Mouse (Mus musculus): ENCODE measurements around the gene Fbxo44. TPM values are rescaled to one million over a fixed set of nuclear protein-coding genes. Genes with fewer than 3 reads are reported as not detected.
A peak's percentile ranks its signal among the peaks of the same experiment; 100 is the strongest.

Gene Fbxo44
- polyA plus RNA-seq, 1 experiment from 2014 or later: 76.3 TPM

DNA sequence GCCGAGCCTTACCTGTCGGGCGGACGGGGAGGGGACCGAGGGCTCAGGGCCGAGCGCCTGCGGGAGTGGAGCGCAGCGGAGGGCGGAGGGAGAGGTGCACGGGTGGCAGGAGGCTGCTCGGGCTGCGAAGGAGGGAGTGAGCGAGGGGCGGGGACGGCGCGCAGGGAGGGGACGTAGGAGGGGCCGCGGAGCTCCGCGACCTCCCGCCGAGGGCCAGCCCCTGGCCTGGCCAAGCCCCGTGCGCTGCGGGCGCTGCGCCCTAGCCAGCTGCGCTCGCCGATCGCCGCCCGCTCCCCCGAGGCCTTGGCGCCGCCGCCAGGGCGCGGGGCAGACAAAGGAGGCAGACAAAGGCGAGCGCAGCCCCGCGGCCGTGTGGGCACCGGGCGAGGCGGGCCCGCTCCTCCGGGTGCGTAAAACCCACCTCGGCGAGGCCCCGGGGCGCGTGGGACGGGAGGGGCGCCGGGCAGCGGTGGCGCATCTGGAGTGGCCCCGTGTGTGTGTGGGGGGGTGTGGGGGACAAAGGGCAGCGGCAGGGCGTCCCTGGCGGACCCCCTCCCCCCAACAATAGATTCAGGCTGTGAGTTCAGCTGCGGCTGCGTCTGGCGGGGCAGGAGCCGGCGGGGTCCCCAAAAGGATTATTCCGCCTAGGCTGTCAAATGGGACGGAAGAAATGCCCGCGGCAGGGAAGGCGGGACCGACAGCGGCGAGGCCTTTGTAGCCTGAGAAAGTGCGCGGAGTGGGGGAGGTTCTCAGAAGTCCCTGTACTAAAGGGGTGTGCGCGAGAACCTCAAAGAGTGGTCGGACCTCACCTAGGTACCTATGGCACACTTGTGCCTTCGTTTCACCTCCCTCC lies 29.5 kb downstream of the Fbxo44 start, which contains the start of gene Draxin:
Gene Draxin (minus strand): TSS at position 138 of the 853 bp plus-strand sequence.
- Histone ChIP-seq H3K4me1 (ENCODE audit: control insufficient read depth, insufficient read depth, low read length) (peaks cover 31% of the 10 kb centered on the region), H3K4me3 (ENCODE audit: low read depth, low read length) (peak within 1 kb of the TSS; percentile 74), H3K36me3 (ENCODE audit: control insufficient read depth, insufficient read depth, low read length) (no peaks in the 10 kb centered on the region), H3K9me3 (replicated peaks; ENCODE audit: control insufficient read depth, low read length) (no peaks in the 10 kb centered on the region), H3K4me2 (ENCODE audit: low read length) (peak within 1 kb of the TSS; percentile 86), H3K27ac (ENCODE audit: low read depth, low read length) (peak within 1 kb of the TSS; percentile 98), H3K9ac (ENCODE audit: low read length) (peak within 1 kb of the TSS; percentile 99), H3K27me3 (replicated peaks; ENCODE audit: control insufficient read depth, insufficient read depth, low read length) (no peaks in the 10 kb centered on the region)
- peak; percentile 85 for DNase-seq (ENCODE audit: low spot score)
- under 1% methylated on average over 51 of the region's 87 CpGs for WGBS
- peak; percentile 85 for ATAC-seq

DNA sequence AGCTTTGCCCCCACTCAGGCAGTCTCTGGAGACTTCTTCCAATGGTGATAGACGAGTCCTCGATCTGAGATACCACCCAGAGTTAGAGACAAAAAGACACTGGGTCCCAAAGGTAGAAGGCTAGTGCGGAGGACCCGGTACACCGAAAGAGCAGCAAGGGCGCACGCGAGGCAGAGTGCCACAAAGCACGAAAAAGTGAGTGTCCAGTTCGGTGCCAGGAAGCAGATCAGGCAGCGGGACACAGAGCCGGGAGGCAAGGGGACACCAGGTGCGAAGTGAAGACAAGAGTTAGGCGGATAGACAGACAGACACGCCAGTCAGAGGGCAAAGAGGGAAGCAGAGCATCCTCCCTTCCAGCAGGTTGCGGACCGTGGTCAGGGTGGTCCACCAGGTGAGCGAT lies 30.1 kb downstream of the Fbxo44 start, which contains the start of gene Mad2l2:
Gene Mad2l2 (plus strand): TSS at position 252 of the 400 bp plus-strand sequence.
- H3K4me2 ChIP-seq (ENCODE audit: low read length): peak within 1 kb of the TSS; percentile 86
- no peaks in the 10 kb centered on the region for H3K36me3 ChIP-seq (ENCODE audit: control insufficient read depth, insufficient read depth, low read length)
- H3K27me3 ChIP-seq (replicated peaks; ENCODE audit: control insufficient read depth, insufficient read depth, low read length): no peaks in the 10 kb centered on the region
- peak within 1 kb of the TSS; percentile 74 for H3K4me3 ChIP-seq (ENCODE audit: low read depth, low read length)
- ATAC-seq: 0 out of 2 replicates have a peak, but pooled peaks have one; percentile 4
- DNase-seq (ENCODE audit: low spot score): no peak
- H3K4me1 ChIP-seq (ENCODE audit: control insufficient read depth, insufficient read depth, low read length): peaks cover 31% of the 10 kb centered on the region
- peak within 1 kb of the TSS; percentile 99 for H3K9ac ChIP-seq (ENCODE audit: low read length)
- WGBS: 1% methylated on average over 18 of the region's 18 CpGs
- peak within 1 kb of the TSS; percentile 98 for H3K27ac ChIP-seq (ENCODE audit: low read depth, low read length)
- H3K9me3 ChIP-seq (replicated peaks; ENCODE audit: control insufficient read depth, low read length): no peaks in the 10 kb centered on the region

DNA sequence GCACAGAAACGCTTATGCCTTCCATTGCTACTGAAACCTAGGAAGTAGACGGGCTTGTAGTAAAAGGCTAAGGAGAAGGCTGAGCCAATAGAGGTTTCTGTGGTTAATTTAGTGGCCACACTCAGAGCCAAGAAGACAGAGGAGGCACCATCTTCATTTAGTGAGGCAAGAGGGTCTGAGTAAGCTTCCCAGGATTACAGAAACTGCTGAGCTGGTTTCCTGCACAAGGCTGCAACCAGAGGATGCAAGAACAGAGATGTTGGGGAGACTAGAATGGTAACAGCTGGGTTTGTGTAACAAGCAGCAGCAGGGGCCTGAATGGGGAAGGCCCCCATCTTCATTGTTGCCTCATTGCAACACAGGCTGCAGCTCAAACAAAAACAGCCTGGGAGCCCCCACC lies 31.6 kb downstream of the Fbxo44 start:
- H3K9me3 ChIP-seq (replicated peaks; ENCODE audit: control insufficient read depth, low read length): no peaks in the 10 kb centered on the region
- WGBS: 77% methylated on average over 2 of the region's 2 CpGs
- ATAC-seq (no peak), DNase-seq (ENCODE audit: low spot score) (no peak)
- H3K4me2 ChIP-seq (ENCODE audit: low read length): peak overlapping the region; percentile 86
- peak overlapping the region; percentile 98 for H3K27ac ChIP-seq (ENCODE audit: low read depth, low read length)
- peak overlapping the region; percentile 74 for H3K4me3 ChIP-seq (ENCODE audit: low read depth, low read length)
- H3K36me3 ChIP-seq (ENCODE audit: control insufficient read depth, insufficient read depth, low read length): no peaks in the 10 kb centered on the region
- H3K27me3 ChIP-seq (replicated peaks; ENCODE audit: control insufficient read depth, insufficient read depth, low read length): no peaks in the 10 kb centered on the region
- H3K9ac ChIP-seq (ENCODE audit: low read length): peak overlapping the region; percentile 99
- H3K4me1 ChIP-seq (ENCODE audit: control insufficient read depth, insufficient read depth, low read length): peaks cover 33% of the 10 kb centered on the region

DNA sequence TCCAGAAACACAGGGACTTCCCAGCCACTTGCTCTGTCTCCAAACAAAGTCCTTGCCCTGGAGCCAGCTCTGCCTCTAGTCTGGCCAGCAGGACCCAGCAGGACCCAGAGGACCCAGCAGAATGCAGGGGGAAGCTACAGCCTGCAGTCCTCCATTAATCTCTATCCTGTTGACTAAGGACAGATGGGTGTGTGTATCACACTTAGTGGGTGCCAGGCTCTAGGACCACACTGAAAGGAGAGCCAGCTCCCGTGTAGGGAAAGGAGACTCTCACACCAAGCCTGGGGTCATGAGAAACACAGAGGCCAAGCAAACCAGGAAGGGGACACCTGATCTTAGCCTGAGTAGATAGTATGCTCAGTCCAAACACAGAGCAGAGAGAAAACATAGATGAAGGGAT lies 32.0 kb downstream of the Fbxo44 start:
- no peak for ATAC-seq
- Histone ChIP-seq H3K9me3 (replicated peaks; ENCODE audit: control insufficient read depth, low read length) (no peaks in the 10 kb centered on the region), H3K27ac (ENCODE audit: low read depth, low read length) (0 out of 2 replicates have a peak overlapping the region, but pooled peaks have one; percentile 98), H3K36me3 (ENCODE audit: control insufficient read depth, insufficient read depth, low read length) (no peaks in the 10 kb centered on the region), H3K4me3 (ENCODE audit: low read depth, low read length) (peak overlapping the region; percentile 74), H3K27me3 (replicated peaks; ENCODE audit: control insufficient read depth, insufficient read depth, low read length) (no peaks in the 10 kb centered on the region), H3K4me2 (ENCODE audit: low read length) (peak overlapping the region; percentile 86), H3K4me1 (ENCODE audit: control insufficient read depth, insufficient read depth, low read length) (peaks cover 33% of the 10 kb centered on the region), H3K9ac (ENCODE audit: low read length) (peak overlapping the region; percentile 99)
- 38% methylated on average over 1 of the region's 1 CpGs for WGBS
- no peak for DNase-seq (ENCODE audit: low spot score)

DNA sequence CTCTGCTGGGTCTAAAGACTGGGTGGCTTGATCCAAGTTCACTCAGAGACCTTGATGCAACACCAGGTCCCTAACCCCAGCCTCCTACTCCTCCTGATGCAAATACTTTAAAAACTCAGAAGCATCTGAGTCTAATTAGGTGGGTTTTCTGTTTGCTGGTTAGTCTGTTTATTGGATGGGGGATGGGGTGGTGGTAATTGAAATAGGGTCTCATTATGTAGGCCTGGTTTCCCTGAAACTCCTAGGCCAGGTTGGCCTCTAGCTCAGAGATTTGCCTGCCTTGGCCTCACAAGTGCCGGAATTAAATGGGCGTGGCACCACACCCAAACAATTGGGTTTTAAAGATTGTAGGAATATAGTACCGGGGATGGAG lies 37.6 kb downstream of the Fbxo44 start:
- H3K4me3 ChIP-seq (ENCODE audit: low read depth, low read length): no peak overlapping the region
- no peaks in the 10 kb centered on the region for H3K36me3 ChIP-seq (ENCODE audit: control insufficient read depth, insufficient read depth, low read length)
- peak overlapping the region; percentile 9; the same call in 1 of the 2 replicates for H3K4me2 ChIP-seq (ENCODE audit: low read length)
- H3K9me3 ChIP-seq (replicated peaks; ENCODE audit: control insufficient read depth, low read length): no peaks in the 10 kb centered on the region
- H3K27me3 ChIP-seq (replicated peaks; ENCODE audit: control insufficient read depth, insufficient read depth, low read length): no peaks in the 10 kb centered on the region
- DNase-seq (ENCODE audit: low spot score) (peak; percentile 56), ATAC-seq (no peak)
- peak overlapping the region; percentile 90 for H3K27ac ChIP-seq (ENCODE audit: low read depth, low read length)
- H3K4me1 ChIP-seq (ENCODE audit: control insufficient read depth, insufficient read depth, low read length): peaks cover 34% of the 10 kb centered on the region
- 52% methylated on average over 3 of the region's 3 CpGs for WGBS
- H3K9ac ChIP-seq (ENCODE audit: low read length): no peak overlapping the region

DNA sequence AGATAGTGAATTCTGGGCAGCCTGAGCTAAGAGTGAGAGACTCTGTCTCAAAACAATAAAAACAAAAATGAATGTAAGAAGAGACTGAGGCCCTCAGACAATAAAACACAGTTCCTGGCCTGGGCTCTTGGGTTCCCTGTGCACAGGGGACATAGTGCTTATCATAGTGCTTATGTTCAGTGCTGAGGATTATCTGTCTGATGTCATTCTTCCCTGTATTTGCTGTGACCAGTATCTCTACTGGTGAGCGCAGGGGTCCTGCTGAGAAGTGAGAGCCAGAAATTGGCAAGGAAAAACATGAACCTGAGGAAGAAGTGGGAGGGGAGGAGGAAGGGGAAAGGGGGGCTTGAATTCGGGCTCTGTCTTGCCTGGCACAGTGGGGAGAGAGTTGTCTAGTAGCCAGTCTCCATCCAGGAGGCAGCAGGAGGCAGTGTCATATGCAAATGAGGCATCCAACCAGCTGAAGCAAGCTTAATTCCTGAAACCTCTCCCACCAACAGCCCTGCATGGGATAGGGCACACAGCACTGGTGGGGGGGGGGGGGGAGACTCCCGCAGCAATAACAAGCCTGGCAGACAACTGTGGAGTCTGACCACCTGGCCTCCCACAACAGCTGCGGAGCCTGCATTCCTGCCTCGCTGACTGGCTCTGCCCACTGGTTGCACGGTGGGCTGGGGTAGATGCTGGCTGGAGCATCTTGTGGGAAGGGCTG lies 38.1 kb downstream of the Fbxo44 start:
- no peaks in the 10 kb centered on the region for H3K27me3 ChIP-seq (replicated peaks; ENCODE audit: control insufficient read depth, insufficient read depth, low read length)
- H3K4me1 ChIP-seq (ENCODE audit: control insufficient read depth, insufficient read depth, low read length): peaks cover 32% of the 10 kb centered on the region
- peak; percentile 87 for ATAC-seq
- H3K36me3 ChIP-seq (ENCODE audit: control insufficient read depth, insufficient read depth, low read length): no peaks in the 10 kb centered on the region
- H3K4me2 ChIP-seq (ENCODE audit: low read length): peak overlapping the region; percentile 9; the same call in 1 of the 2 replicates
- no peak overlapping the region; the same call in 1 of the 2 replicates for H3K9ac ChIP-seq (ENCODE audit: low read length)
- H3K9me3 ChIP-seq (replicated peaks; ENCODE audit: control insufficient read depth, low read length): no peaks in the 10 kb centered on the region
- 2% methylated on average over 6 of the region's 6 CpGs for WGBS
- H3K4me3 ChIP-seq (ENCODE audit: low read depth, low read length): no peak overlapping the region
- DNase-seq (ENCODE audit: low spot score): peak; percentile 90
- H3K27ac ChIP-seq (ENCODE audit: low read depth, low read length): peak overlapping the region; percentile 90

DNA sequence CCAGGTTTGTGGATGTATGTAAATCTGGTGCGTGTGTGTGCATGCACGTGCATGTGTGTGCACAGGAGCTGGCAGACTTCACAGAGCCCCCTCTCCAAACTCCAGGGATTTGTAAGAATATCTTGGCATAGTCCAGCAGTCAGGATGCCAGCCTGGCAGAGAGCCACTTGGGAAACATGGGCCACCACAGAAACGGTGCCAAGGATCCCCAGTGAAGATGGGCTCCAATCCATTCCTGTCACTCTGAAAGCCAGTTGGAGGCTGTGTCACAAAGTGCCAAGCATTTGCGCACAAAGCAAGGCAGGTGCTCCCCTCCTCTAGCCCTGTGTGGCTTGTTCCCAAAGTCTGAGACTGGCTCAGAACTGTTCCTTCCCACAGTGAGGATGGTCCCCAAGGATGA lies 38.9 kb downstream of the Fbxo44 start:
- Histone ChIP-seq H3K9ac (ENCODE audit: low read length) (no peak overlapping the region), H3K27ac (ENCODE audit: low read depth, low read length) (peak overlapping the region; percentile 90), H3K9me3 (replicated peaks; ENCODE audit: control insufficient read depth, low read length) (no peaks in the 10 kb centered on the region), H3K4me1 (ENCODE audit: control insufficient read depth, insufficient read depth, low read length) (peaks cover 27% of the 10 kb centered on the region), H3K27me3 (replicated peaks; ENCODE audit: control insufficient read depth, insufficient read depth, low read length) (no peaks in the 10 kb centered on the region), H3K36me3 (ENCODE audit: control insufficient read depth, insufficient read depth, low read length) (no peaks in the 10 kb centered on the region), H3K4me2 (ENCODE audit: low read length) (peak overlapping the region; percentile 2; the same call in 1 of the 2 replicates), H3K4me3 (ENCODE audit: low read depth, low read length) (no peak overlapping the region)
- WGBS: 36% methylated on average over 4 of the region's 4 CpGs
- ATAC-seq: peak; percentile 73
- peak; percentile 94 for DNase-seq (ENCODE audit: low spot score)

DNA sequence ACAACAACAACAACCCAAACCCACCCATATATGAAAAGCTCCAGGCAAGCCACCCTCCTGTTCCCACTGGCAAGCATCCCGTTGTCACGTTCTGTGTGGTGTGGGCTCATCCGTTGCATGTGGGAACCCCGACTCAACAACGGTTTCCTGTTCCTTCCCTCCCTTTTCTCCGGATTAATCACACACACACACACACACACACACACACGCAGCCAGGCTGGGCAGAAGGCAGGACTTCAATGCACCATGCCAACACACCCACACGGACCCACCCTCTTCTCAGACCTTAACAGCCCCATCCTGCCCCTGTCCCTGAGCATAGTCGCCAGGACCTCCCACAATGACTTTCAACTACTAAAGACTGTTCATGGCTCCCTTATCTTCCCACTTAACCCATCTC lies 39.7 kb downstream of the Fbxo44 start:
- ATAC-seq: no peak

More for the DNA sequence above, 39.7 kb downstream of the Fbxo44 start:
- Histone ChIP-seq H3K4me3 (ENCODE audit: low read depth, low read length) (no peak overlapping the region), H3K27ac (ENCODE audit: low read depth, low read length) (peak overlapping the region; percentile 90), H3K36me3 (ENCODE audit: control insufficient read depth, insufficient read depth, low read length) (0 out of 2 replicates have a peak, but pooled peaks cover under 1% of the 10 kb centered on the region), H3K4me2 (ENCODE audit: low read length) (0 out of 2 replicates have a peak overlapping the region, but pooled peaks have one; percentile 7), H3K9me3 (replicated peaks; ENCODE audit: control insufficient read depth, low read length) (no peaks in the 10 kb centered on the region), H3K27me3 (replicated peaks; ENCODE audit: control insufficient read depth, insufficient read depth, low read length) (no peaks in the 10 kb centered on the region), H3K4me1 (ENCODE audit: control insufficient read depth, insufficient read depth, low read length) (peaks cover 25% of the 10 kb centered on the region), H3K9ac (ENCODE audit: low read length) (no peak overlapping the region)
- DNase-seq (ENCODE audit: low spot score): peak; percentile 53
- WGBS: 64% methylated on average over 9 of the region's 9 CpGs

Data from forebrain, embryonic 14.5 days (tissue).